Mouse (Mus musculus) midbrain, embryonic 14.5 days (tissue): ENCODE measurements at regions not wholly inside any gene's neighbourhood (a gene's known extent, or its start where the extent isn't known, plus 50 kb on each side); places are given as distances from the start of the nearest gene placed in this dataset.
A peak's percentile ranks its signal among the peaks of the same experiment; 100 is the strongest.

Experiments
- ATAC-seq: fragments of 200-750 bp; cut with Nextera tagmentation; 2 replicates; pipeline ENCODE4 v1.8.0; 2017; ENCODE audit warnings: moderate number of reproducible peaks, moderate library complexity; ENCODE audit not compliant: low FRiP score, low TSS enrichment
- DNase-seq: peaks from one replicate; pipeline ENCODE4 v3.0.0-alpha.2; 2015
- H3K27ac ChIP-seq: fragments of 300-500 bp; sonication (generic); replicated peaks from 2 replicates; pipeline ENCODE4 v1.5.1; 2014; ENCODE audit warnings: mild to moderate bottlenecking, low read depth, low read length, moderate library complexity
- H3K27me3 ChIP-seq: fragments of 300-500 bp; sonication (generic); 2 replicates; pipeline ENCODE4 v1.6.1; 2014; ENCODE audit warnings: low read length, control low read depth, mixed read lengths; ENCODE audit not compliant: control insufficient read depth, insufficient read depth
- H3K36me3 ChIP-seq: fragments of 300-500 bp; sonication (generic); 2 replicates; pipeline ENCODE4 v1.6.1; 2014; ENCODE audit warnings: low read length, control low read depth; ENCODE audit not compliant: control insufficient read depth, insufficient read depth
- H3K4me1 ChIP-seq: fragments of 300-500 bp; sonication (generic); 2 replicates; pipeline ENCODE4 v1.6.1; 2014; ENCODE audit warnings: mild to moderate bottlenecking, antibody characterized with exemption, low read length, control low read depth; ENCODE audit not compliant: control insufficient read depth, insufficient read depth
- H3K4me2 ChIP-seq: fragments of 300-500 bp; sonication (generic); 2 replicates; pipeline ENCODE4 v1.6.1; 2014; ENCODE audit warnings: mild to moderate bottlenecking, low read length, moderate library complexity
- H3K4me3 ChIP-seq: fragments of 300-500 bp; sonication (generic); replicated peaks from 2 replicates; pipeline ENCODE4 v1.5.1; 2014; ENCODE audit warnings: low read depth, low read length
- H3K9ac ChIP-seq: fragments of 300-500 bp; sonication (generic); replicated peaks from 2 replicates; pipeline ENCODE4 v1.6.1; 2014; ENCODE audit warnings: mild to moderate bottlenecking, low read length, moderate library complexity
- H3K9me3 ChIP-seq: fragments of 300-500 bp; sonication (generic); 2 replicates; pipeline ENCODE4 v1.6.1; 2016; ENCODE audit warnings: low read length, control low read depth, mixed read lengths; ENCODE audit not compliant: control insufficient read depth
- WGBS: fragments of 180-500 bp; shearing (Covaris S2); extraction: QIAGEN DNeasy Blood & Tissue Kit; methylation state at CpG from one replicate; pipeline ENCODE4 v1.1.7; 2014; 5-methylcytosine and 5-hydroxymethylcytosine counted together

DNA sequence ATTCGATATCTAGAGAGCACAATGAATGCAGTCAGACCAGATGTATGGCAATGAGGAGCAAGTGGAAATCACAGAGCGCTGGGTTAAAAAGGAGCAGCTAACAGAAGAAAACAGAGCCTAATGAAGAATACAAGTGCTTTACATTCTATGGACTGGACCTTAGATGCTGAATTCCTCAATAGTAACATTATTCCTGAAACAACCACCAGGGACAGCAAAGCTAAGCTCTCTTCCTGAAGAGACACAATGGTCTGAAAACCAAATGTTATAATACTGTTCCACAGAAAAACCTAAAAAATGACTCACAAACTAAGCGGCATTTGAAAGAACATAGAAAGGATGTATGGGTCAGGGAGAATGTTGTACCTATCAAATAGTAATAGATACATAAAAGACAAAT lies 430.1 kb downstream of the Mdfic start:
- H3K4me1 ChIP-seq, result peaks cover 3% of the 10 kb centered on the region; the same call in 1 of the 2 replicates
- no peak overlapping the region for H3K27ac ChIP-seq
- no peak for ATAC-seq
- H3K9ac ChIP-seq, result no peak overlapping the region
- WGBS, result 90% methylated on average over 3 of the region's 3 CpGs
- no peak overlapping the region for H3K4me2 ChIP-seq
- no peaks in the 10 kb centered on the region for H3K27me3 ChIP-seq
- no peaks in the 10 kb centered on the region for H3K36me3 ChIP-seq
- DNase-seq, result peak; percentile 38
- no peak overlapping the region for H3K4me3 ChIP-seq
- no peaks in the 10 kb centered on the region for H3K9me3 ChIP-seq

DNA sequence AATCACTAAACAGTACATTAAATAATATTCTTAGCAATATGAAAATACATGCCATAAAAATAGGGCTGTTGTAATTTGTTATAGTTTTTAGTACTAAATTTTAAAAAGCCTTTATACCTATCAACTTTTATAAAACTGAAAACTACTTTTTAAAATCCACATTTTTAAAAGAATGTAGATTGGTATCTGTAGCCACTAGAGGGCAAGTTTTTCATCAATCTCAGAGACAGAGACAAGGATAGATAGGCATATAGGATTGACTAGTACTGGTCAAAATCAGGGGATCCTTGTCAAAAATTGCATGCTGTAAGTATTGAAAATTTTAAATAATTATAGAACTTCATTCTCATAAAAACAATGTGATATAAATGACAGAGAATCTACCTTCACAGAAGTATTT lies 431.0 kb downstream of the Mdfic start:
- no peak for ATAC-seq

DNA sequence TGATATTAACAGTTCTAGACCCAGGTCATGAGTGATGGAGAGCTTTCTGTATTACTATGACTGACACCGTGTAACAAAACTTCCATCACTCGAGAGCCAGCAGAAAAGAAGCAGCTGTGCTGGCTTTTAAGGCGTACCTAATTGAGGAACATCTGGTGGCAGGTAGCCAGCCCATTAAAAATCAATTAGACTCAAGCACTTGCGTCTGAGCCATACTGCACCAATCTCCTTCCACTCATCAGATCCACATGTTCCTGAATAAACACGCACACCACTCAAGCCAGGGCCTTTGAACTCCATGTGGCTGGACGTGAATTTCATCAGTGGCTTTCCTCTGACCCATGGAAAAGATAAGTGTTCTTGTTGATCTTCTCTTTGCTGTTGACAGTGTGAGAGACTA lies 432.2 kb downstream of the Mdfic start:
- H3K4me1 ChIP-seq, result peaks cover 3% of the 10 kb centered on the region; the same call in 1 of the 2 replicates
- H3K27me3 ChIP-seq, result no peaks in the 10 kb centered on the region
- ATAC-seq, result no peak
- no peaks in the 10 kb centered on the region for H3K36me3 ChIP-seq
- WGBS, result 69% methylated on average over 6 of the region's 6 CpGs
- no peak overlapping the region for H3K4me3 ChIP-seq
- no peak overlapping the region for H3K9ac ChIP-seq
- no peak overlapping the region for H3K4me2 ChIP-seq
- DNase-seq, result no peak
- no peaks in the 10 kb centered on the region for H3K9me3 ChIP-seq
- H3K27ac ChIP-seq, result no peak overlapping the region

More for the DNA sequence above, 431.0 kb downstream of the Mdfic start:
- no peak overlapping the region for H3K4me3 ChIP-seq
- peaks cover 3% of the 10 kb centered on the region; the same call in 1 of the 2 replicates for H3K4me1 ChIP-seq
- DNase-seq, result no peak
- H3K9me3 ChIP-seq, result no peaks in the 10 kb centered on the region
- H3K9ac ChIP-seq, result no peak overlapping the region
- no peak overlapping the region for H3K27ac ChIP-seq
- no peaks in the 10 kb centered on the region for H3K36me3 ChIP-seq
- no peaks in the 10 kb centered on the region for H3K27me3 ChIP-seq
- H3K4me2 ChIP-seq, result no peak overlapping the region

DNA sequence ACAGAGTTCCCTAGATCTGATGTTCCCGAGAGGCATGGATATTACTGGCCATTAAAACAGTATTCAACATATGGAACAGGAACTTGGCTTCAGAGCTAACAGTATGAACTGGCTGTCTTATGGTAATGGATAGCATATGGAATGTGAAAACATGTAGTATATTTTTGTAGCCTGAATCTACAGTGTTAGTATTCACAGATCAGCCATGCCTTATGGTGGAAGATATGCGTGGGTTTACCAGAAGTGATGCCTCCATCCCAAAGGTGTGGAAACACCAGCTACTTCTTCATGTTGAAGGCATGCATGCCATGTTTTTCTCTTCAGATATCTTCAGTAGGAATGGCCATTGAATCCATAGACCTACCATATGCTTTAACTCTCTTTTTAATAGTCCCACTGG lies 444.6 kb downstream of the Mdfic start:
- no peak for ATAC-seq

DNA sequence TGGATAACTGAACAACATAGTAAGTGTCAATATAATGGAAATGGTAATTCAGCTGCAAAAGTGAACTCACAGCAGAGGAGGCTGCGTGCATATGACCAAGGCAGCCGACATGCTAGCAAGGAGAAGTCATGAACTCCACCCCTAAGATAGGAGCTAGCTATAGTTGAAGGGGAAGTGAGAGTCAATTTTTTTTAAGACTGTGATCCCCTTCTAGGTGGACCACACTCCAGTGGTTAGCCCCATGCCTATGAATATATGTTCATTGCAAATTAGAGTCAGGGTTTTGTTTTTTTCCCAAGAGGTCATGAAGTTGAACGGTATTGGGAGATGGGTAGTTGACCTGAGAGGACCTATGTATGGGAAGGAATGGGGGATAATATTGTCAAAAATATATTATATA lies 451.4 kb downstream of the Mdfic start:
- Histone ChIP-seq H3K4me3 (no peak overlapping the region), H3K27ac (no peak overlapping the region), H3K36me3 (no peaks in the 10 kb centered on the region), H3K27me3 (no peaks in the 10 kb centered on the region), H3K9ac (no peak overlapping the region), H3K4me2 (no peak overlapping the region), H3K9me3 (no peaks in the 10 kb centered on the region), H3K4me1 (no peaks in the 10 kb centered on the region)
- ATAC-seq (no peak), DNase-seq (no peak)
- 94% methylated on average over 3 of the region's 3 CpGs for WGBS

More for the DNA sequence above, 444.6 kb downstream of the Mdfic start:
- Histone ChIP-seq H3K27me3 (no peaks in the 10 kb centered on the region), H3K36me3 (no peaks in the 10 kb centered on the region), H3K4me2 (no peak overlapping the region), H3K9me3 (no peaks in the 10 kb centered on the region), H3K27ac (no peak overlapping the region), H3K9ac (no peak overlapping the region), H3K4me3 (no peak overlapping the region), H3K4me1 (no peaks in the 10 kb centered on the region)
- DNase-seq, result no peak
- 99% methylated on average over 2 of the region's 2 CpGs for WGBS

DNA sequence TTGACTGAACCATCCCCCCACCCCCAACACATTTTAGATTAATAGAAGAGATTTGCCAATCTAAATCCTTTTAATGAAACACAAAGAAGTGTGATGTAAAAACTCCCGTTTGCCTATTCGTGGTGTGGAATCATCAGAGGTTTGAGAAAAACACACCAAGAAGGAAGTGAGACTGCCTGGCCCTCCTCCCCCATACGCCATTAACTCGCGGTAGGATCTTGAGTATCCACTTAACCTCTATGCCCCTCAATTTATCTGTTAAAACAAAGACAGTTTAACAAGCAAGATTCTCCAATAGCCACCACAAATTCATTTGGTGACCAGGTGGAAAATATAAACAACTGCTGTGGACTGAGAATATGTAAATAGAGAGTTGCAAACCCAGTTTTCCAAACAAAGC lies 456.9 kb downstream of the Mdfic start:
- Histone ChIP-seq H3K9ac (no peak overlapping the region), H3K27ac (no peak overlapping the region), H3K4me3 (no peak overlapping the region), H3K4me1 (no peaks in the 10 kb centered on the region), H3K36me3 (no peaks in the 10 kb centered on the region), H3K4me2 (no peak overlapping the region), H3K27me3 (no peaks in the 10 kb centered on the region), H3K9me3 (no peaks in the 10 kb centered on the region)
- WGBS, result 76% methylated on average over 5 of the region's 5 CpGs
- ATAC-seq (no peak), DNase-seq (no peak)

DNA sequence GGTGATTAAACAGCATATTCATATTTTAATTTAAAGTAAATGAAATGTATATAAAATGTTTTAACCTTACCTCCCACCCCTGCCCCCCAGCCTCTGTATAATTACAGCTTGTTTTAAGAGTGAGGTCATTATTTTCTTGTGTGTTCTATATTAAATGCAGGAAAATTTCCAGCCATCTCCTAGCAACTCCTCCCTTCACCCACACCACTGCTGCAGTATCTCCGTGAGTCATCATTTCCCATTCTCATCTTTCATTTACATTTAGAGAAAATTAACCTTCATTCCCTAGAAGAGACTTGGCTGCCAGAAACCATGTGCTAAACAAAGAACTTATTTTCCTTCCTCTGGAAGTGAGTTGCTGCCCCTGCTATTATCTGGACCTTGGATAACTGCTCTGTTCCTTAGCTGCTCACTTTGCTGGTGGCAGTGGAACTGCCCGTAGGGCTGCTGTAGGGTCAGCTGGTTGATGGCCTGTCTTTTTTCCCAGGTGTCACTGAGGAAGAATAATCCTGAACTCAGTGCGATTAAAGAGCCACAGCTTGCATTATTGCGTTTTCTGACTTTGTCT lies 467.6 kb downstream of the Mdfic start:
- Histone ChIP-seq H3K27ac (no peak overlapping the region), H3K4me2 (no peak overlapping the region), H3K4me3 (no peak overlapping the region), H3K9ac (no peak overlapping the region), H3K36me3 (no peaks in the 10 kb centered on the region), H3K9me3 (no peaks in the 10 kb centered on the region), H3K27me3 (no peaks in the 10 kb centered on the region), H3K4me1 (peaks cover 4% of the 10 kb centered on the region; the same call in 1 of the 2 replicates)
- no peak for DNase-seq
- WGBS, result 67% methylated on average over 4 of the region's 4 CpGs
- no peak for ATAC-seq

DNA sequence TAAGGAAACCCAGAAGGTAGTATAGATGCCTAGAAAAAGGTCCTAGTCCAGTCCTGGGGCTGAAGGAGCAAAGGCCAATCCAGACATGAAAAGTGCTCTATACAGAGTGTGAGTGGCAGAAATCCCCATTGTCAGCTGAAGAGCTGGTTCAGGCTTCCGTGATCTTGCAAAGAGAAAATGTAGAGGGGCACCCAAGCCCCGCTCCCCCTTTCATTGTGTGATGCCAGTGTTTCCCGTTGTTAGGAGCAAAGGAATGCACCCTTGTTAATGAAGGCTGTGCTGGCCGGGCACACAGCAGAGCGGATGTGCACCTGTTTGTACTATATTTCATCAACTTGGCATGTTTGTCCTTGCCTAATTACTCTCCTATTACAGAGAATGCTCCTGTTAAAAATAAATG lies 492.5 kb downstream of the Mdfic start:
- DNase-seq (peak; percentile 63), ATAC-seq (peak; percentile 73)
- Histone ChIP-seq H3K36me3 (no peaks in the 10 kb centered on the region), H3K9me3 (no peaks in the 10 kb centered on the region), H3K9ac (no peak overlapping the region), H3K4me3 (no peak overlapping the region), H3K27ac (no peak overlapping the region), H3K4me1 (peaks cover 8% of the 10 kb centered on the region; the same call in 1 of the 2 replicates), H3K27me3 (no peaks in the 10 kb centered on the region), H3K4me2 (no peak overlapping the region)
- WGBS, result 4% methylated on average over 5 of the region's 5 CpGs

DNA sequence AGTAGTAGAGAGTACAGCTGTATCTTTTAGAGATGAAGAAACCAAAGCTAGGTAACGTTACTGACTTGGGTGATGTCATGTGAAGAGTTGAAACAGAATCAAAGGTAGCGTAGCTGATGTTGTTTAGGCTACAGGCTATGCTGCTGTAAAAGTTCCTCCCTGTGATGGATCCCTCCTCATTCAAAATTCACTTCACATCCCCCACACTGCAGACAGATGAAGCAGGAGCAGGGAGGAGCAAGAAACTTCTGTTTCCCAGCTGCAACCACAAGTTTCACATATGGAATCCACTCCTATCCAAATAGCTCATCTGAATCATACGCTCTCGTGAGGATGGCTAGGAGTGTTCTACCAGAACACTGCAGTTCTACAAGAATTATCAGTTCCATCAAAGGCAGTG lies 493.2 kb downstream of the Mdfic start:
- ATAC-seq (no peak), DNase-seq (peak; percentile 30)
- Histone ChIP-seq H3K4me1 (peaks cover 8% of the 10 kb centered on the region; the same call in 1 of the 2 replicates), H3K27ac (no peak overlapping the region), H3K36me3 (no peaks in the 10 kb centered on the region), H3K27me3 (no peaks in the 10 kb centered on the region), H3K9ac (no peak overlapping the region), H3K4me3 (no peak overlapping the region), H3K9me3 (no peaks in the 10 kb centered on the region), H3K4me2 (no peak overlapping the region)
- WGBS, result 34% methylated on average over 4 of the region's 4 CpGs
